Mouse (Mus musculus): ENCODE results near the gene Bsdc1. TPM values are rescaled to one million over a fixed set of nuclear protein-coding genes. Genes with fewer than 3 reads are reported as not detected.

Bsdc1 gene
- polyA plus RNA-seq (2021; fragmentation: Nextera tagmentation): 10.7 and 16.6 TPM in 2 replicates
- long read RNA-seq, experiment 1, transcript Bsdc1-201 (11 exons, 2,823 nt): major isoform, 93 of 125 reads
- long read RNA-seq, experiment 1, partial matches to known transcripts: 19 of 125 reads
- long read RNA-seq, experiment 1, other reads (novel, unspliced or antisense): 13 of 125 reads
- long read RNA-seq, experiment 2, transcript Bsdc1-201 (11 exons, 2,823 nt): major isoform, 7 of 16 reads
- long read RNA-seq, experiment 2, partial matches to known transcripts: 5 of 16 reads
- long read RNA-seq, experiment 2, other reads (novel, unspliced or antisense): 4 of 16 reads

GRCm38 (mm10) chr4:129461183-129461960 is at the start of gene Bsdc1:
Gene Bsdc1 (plus strand): TSS chr4:129461581.

GRCm38 (mm10) chr4:129440340-129441063 is 20.9 kb upstream of the Bsdc1 start, which contains the start of gene Zbtb8b:
Gene Zbtb8b (minus strand): TSS chr4:129440853.

GRCm38 (mm10) chr4:129490972-129491880 is 29.8 kb downstream of the Bsdc1 start, which contains the start of the genes Tssk3 and Fam229a:
Gene Tssk3 (minus strand): TSS chr4:129491022.
Gene Fam229a (plus strand): TSS chr4:129491190.

GRCm38 (mm10) chr4:129513086-129513767 is 51.8 kb downstream of the Bsdc1 start, which contains the start of gene Marcksl1:
Gene Marcksl1 (plus strand): TSS chr4:129513581.

Other genes with a start within 250 kb of the Bsdc1 start
- gene C77080, start 200.2 kb upstream of the Bsdc1 start, polyA plus RNA-seq (2021; fragmentation: Nextera tagmentation): 4.5 and 12.8 TPM in 2 replicates
- gene Sync, start 174.0 kb upstream of the Bsdc1 start, polyA plus RNA-seq (2021; fragmentation: Nextera tagmentation): 0.72 and 0.75 TPM in 2 replicates
- gene Rbbp4, start 126.2 kb upstream of the Bsdc1 start, polyA plus RNA-seq (2021; fragmentation: Nextera tagmentation): 53.9 and 54.9 TPM in 2 replicates
- gene Zbtb8os, start 125.9 kb upstream of the Bsdc1 start, polyA plus RNA-seq (2021; fragmentation: Nextera tagmentation): 49.5 and 58.1 TPM in 2 replicates
- 5.9 and 6.3 TPM in 2 replicates for gene Zbtb8a, start 83.5 kb upstream of the Bsdc1 start, polyA plus RNA-seq (2021; fragmentation: Nextera tagmentation)
- 1.7 and 2.1 TPM in 2 replicates for gene Zbtb8b, start 20.7 kb upstream of the Bsdc1 start, polyA plus RNA-seq (2021; fragmentation: Nextera tagmentation)
- not detected in 2 replicates for gene Tssk3, start 29.4 kb downstream of the Bsdc1 start, polyA plus RNA-seq (2021; fragmentation: Nextera tagmentation)
- gene Fam229a, start 29.6 kb downstream of the Bsdc1 start, polyA plus RNA-seq (2021; fragmentation: Nextera tagmentation): 0.79 and 1.7 TPM in 2 replicates
- 21.0 and 51.8 TPM in 2 replicates for gene Marcksl1, start 52.0 kb downstream of the Bsdc1 start, polyA plus RNA-seq (2021; fragmentation: Nextera tagmentation)
- 14.8 and 17.3 TPM in 2 replicates for gene Hdac1, start 81.1 kb downstream of the Bsdc1 start, polyA plus RNA-seq (2021; fragmentation: Nextera tagmentation)
- 1.9 and 2.3 TPM in 2 replicates for gene Lck, start 112.1 kb downstream of the Bsdc1 start, polyA plus RNA-seq (2021; fragmentation: Nextera tagmentation)
- gene Fam167b, start 117.0 kb downstream of the Bsdc1 start, polyA plus RNA-seq (2021; fragmentation: Nextera tagmentation): 1.2 and 2.0 TPM in 2 replicates
- 253 and 304 TPM in 2 replicates for gene Eif3i, start 139.1 kb downstream of the Bsdc1 start, polyA plus RNA-seq (2021; fragmentation: Nextera tagmentation)
- 192 and 235 TPM in 2 replicates for gene Tmem234, start 139.1 kb downstream of the Bsdc1 start, polyA plus RNA-seq (2021; fragmentation: Nextera tagmentation)
- 3.3 and 4.0 TPM in 2 replicates for gene Dcdc2b, start 152.7 kb downstream of the Bsdc1 start, polyA plus RNA-seq (2021; fragmentation: Nextera tagmentation)
- 28.3 and 34.4 TPM in 2 replicates for gene Iqcc, start 157.5 kb downstream of the Bsdc1 start, polyA plus RNA-seq (2021; fragmentation: Nextera tagmentation)
- gene Ccdc28b, start 162.4 kb downstream of the Bsdc1 start, polyA plus RNA-seq (2021; fragmentation: Nextera tagmentation): 30.0 and 36.6 TPM in 2 replicates
- 15.0 and 16.5 TPM in 2 replicates for gene Txlna, start 179.5 kb downstream of the Bsdc1 start, polyA plus RNA-seq (2021; fragmentation: Nextera tagmentation)
- gene Kpna6, start 211.2 kb downstream of the Bsdc1 start, polyA plus RNA-seq (2021; fragmentation: Nextera tagmentation): 8.9 and 10.7 TPM in 2 replicates
- 6.0 and 13.0 TPM in 2 replicates for gene Tmem39b, start 235.3 kb downstream of the Bsdc1 start, polyA plus RNA-seq (2021; fragmentation: Nextera tagmentation)